Mouse (Mus musculus) ZHBTc4 (cell line): ENCODE data around the gene Pappa2.

ENCODE experiments used
- DNase-seq: peaks from one replicate; pipeline ENCODE4 v3.0.0-alpha.2; 2011; ENCODE audit warnings: low read depth, low spot score

Gene Pappa2

GRCm38 (mm10) chr1:158910661-158911060 lies 69.6 kb downstream of the Pappa2 start:
- no peak for DNase-seq

- DNase-seq, result no peak
Measured at GRCm38 (mm10) chr1:158897339-158897738, 83.0 kb downstream of the Pappa2 start.

GRCm38 (mm10) chr1:158894441-158894840 lies 85.8 kb downstream of the Pappa2 start:
- DNase-seq, result no peak

GRCm38 (mm10) chr1:158875487-158875886 lies 104.8 kb downstream of the Pappa2 start:
- DNase-seq, result no peak

GRCm38 (mm10) chr1:158874552-158875077 lies 105.7 kb downstream of the Pappa2 start:
- DNase-seq, result no peak

GRCm38 (mm10) chr1:158873631-158874030 lies 106.7 kb downstream of the Pappa2 start:
- DNase-seq, result no peak

GRCm38 (mm10) chr1:158871401-158871800 lies 108.9 kb downstream of the Pappa2 start:
- no peak for DNase-seq

GRCm38 (mm10) chr1:158860190-158860589 lies 120.1 kb downstream of the Pappa2 start:
- no peak for DNase-seq

- no peak for DNase-seq
Measured at GRCm38 (mm10) chr1:158853936-158854882, 126.1 kb downstream of the Pappa2 start.

- no peak for DNase-seq
Measured at GRCm38 (mm10) chr1:158852836-158853567, 127.3 kb downstream of the Pappa2 start.

- DNase-seq, result no peak
Measured at GRCm38 (mm10) chr1:158850459-158850858, 129.8 kb downstream of the Pappa2 start.

- peak; percentile 53 for DNase-seq
Measured at GRCm38 (mm10) chr1:158844604-158845003, 135.7 kb downstream of the Pappa2 start.

- no peak for DNase-seq
Measured at GRCm38 (mm10) chr1:158837151-158837550, 143.1 kb downstream of the Pappa2 start.

GRCm38 (mm10) chr1:158830152-158830551 lies 150.1 kb downstream of the Pappa2 start:
- no peak for DNase-seq

GRCm38 (mm10) chr1:158827931-158828330 lies 152.4 kb downstream of the Pappa2 start:
- DNase-seq, result no peak

- no peak for DNase-seq
Measured at GRCm38 (mm10) chr1:158819676-158820075, 160.6 kb downstream of the Pappa2 start.

GRCm38 (mm10) chr1:158816479-158816878 lies 163.8 kb downstream of the Pappa2 start:
- DNase-seq, result no peak

GRCm38 (mm10) chr1:158811887-158812286 lies 168.4 kb downstream of the Pappa2 start:
- DNase-seq, result no peak

- no peak for DNase-seq
Measured at GRCm38 (mm10) chr1:158775486-158775885, 204.8 kb downstream of the Pappa2 start.

- DNase-seq, result no peak
Measured at GRCm38 (mm10) chr1:158773102-158773501, 207.2 kb downstream of the Pappa2 start.

GRCm38 (mm10) chr1:158770756-158771155 lies 209.5 kb downstream of the Pappa2 start:
- no peak for DNase-seq

- no peak for DNase-seq
Measured at GRCm38 (mm10) chr1:158770036-158770655, 210.1 kb downstream of the Pappa2 start.
